Mouse (Mus musculus) embryonic fibroblast, embryonic 13.5 days (primary cell): Measurements from ENCODE around the gene Prelp.

Experiments
- CTCF ChIP-seq: IDR thresholded peaks from 2 replicates; pipeline ENCODE4 v1.5.1; 2011; ENCODE audit warnings: mild to moderate bottlenecking, control low read depth, low read length, moderate library complexity, borderline replicate concordance; ENCODE audit not compliant: insufficient read depth
- POLR2A ChIP-seq: IDR thresholded peaks from 2 replicates; pipeline ENCODE4 v1.6.1; 2011; ENCODE audit warnings: low read depth, mild to moderate bottlenecking, control low read depth, low read length, moderate library complexity

- no peak for TF ChIP-seq POLR2A
- no peak for TF ChIP-seq CTCF
These were observed 338 bp downstream of the Prelp start for GRCm38 (mm10) chr1:133920876-133921275.
